Mouse (Mus musculus) heart, postnatal 0 days (tissue): ENCODE measurements at regions not wholly inside any gene's neighbourhood (a gene's known extent, or its start where the extent isn't known, plus 50 kb on each side); places are given as distances from the start of the nearest gene placed in this dataset.

Experiments
- CTCF ChIP-seq: IDR thresholded peaks from 2 replicates; pipeline ENCODE4 v1.5.1; 2016; ENCODE audit warnings: antibody characterized with exemption, control low read depth, low read depth
- EP300 ChIP-seq: IDR thresholded peaks from 2 replicates; pipeline ENCODE4 v1.6.1; 2016; ENCODE audit warnings: antibody characterized with exemption, low read depth

DNA sequence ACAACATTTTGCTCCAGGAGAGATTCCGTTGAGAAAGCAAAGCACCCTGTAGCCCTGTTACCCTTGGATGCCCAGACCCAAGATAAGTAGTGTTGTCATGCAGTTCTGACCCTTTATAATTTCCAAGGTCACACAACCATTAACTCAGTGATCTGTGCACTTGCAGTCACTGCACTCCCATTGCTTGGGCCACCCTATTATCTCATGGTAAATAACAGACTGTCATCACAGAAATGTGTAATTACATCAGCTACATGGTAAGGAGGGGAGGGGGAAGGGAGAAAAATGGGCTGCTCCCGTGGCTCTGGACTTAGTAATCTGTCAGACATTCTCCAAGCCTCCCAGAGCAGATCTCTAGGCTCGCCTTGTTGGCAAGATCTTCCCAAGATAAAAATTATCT, 93.8 kb upstream of the Cd180 start:
- TF ChIP-seq CTCF (no peak), EP300 (no peak)
